ENCODE assay signal across 21 mouse cellular contexts in the genomic region with DNA sequence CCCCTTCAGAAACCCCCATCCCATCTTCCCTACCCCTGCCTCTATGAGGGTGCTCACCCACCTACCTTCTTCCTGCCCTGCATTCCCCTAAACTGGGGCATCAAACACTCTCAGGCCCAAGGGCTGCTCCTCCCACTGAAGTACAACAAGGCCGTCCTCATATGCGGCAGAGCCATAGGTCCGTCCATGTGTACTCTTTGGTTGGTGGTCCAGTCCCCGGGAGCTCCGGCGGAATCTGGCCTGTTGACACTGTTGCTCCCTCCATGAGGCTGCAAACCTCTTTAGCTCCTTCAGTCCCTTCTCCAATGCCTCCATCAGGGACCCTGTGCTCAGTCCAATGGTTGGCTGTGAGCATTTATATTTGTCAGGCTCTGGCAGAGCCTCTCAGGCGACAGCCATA.
DNase-seq lines count a peak whose midpoint lies in the region; ATAC-seq lines count a peak whose summit lies in the region.
"Had no signal": no experiment of that assay in that cellular context is flagged by ENCODE, and none has a peak within 500 bp of the region (broad histone marks: within the 10 kb centered on the region; RNA-seq: fewer than 3 reads in every experiment).

No protein-coding gene starts in this region.

- no peaks in the 10 kb centered on the region for H3K36me3 ChIP-seq in forebrain, embryonic 11.5 days (ENCODE audit: control insufficient read depth, insufficient read depth, low read length)
- H3K36me3 ChIP-seq in forebrain, embryonic 12.5 days (replicated peaks) = no peaks in the 10 kb centered on the region
- H3K36me3 ChIP-seq in heart, embryonic 10.5 days = no peaks in the 10 kb centered on the region
- H3K36me3 ChIP-seq in heart, embryonic 12.5 days = no peaks in the 10 kb centered on the region
- H3K36me3 ChIP-seq: G1E had no signal

- no peak overlapping the region for H3K4me2 ChIP-seq in forebrain, embryonic 11.5 days (ENCODE audit: low read depth, low read length, severe bottlenecking)
- no peak overlapping the region for H3K4me2 ChIP-seq in forebrain, embryonic 12.5 days
- H3K4me2 ChIP-seq in heart, embryonic 12.5 days = no peak overlapping the region

- no peak overlapping the region for H3K9ac ChIP-seq in forebrain, embryonic 11.5 days (ENCODE audit: low read length)
- H3K9ac ChIP-seq in forebrain, embryonic 12.5 days = no peak overlapping the region
- no peak overlapping the region for H3K9ac ChIP-seq in heart, embryonic 12.5 days

- no peaks in the 10 kb centered on the region for H3K27me3 ChIP-seq in forebrain, embryonic 11.5 days (ENCODE audit: control insufficient read depth, insufficient read depth, low read length)
- H3K27me3 ChIP-seq in forebrain, embryonic 12.5 days = no peaks in the 10 kb centered on the region
- H3K27me3 ChIP-seq in heart, embryonic 10.5 days (ENCODE audit: insufficient read depth, poor library complexity, severe bottlenecking) = no peaks in the 10 kb centered on the region
- no peaks in the 10 kb centered on the region for H3K27me3 ChIP-seq in heart, embryonic 12.5 days (replicated peaks)
- H3K27me3 ChIP-seq: CH12.LX, Patski had no signal

- no peak overlapping the region for H3K4me3 ChIP-seq in forebrain, embryonic 11.5 days (ENCODE audit: low read depth, low read length)
- no peak overlapping the region for H3K4me3 ChIP-seq in forebrain, embryonic 12.5 days (replicated peaks)
- no peak overlapping the region for H3K4me3 ChIP-seq in heart, embryonic 10.5 days
- no peak overlapping the region for H3K4me3 ChIP-seq in heart, embryonic 12.5 days

- DNase-seq in forebrain, embryonic 11.5 days (ENCODE audit: low spot score) = peak; percentile 42
- DNase-seq in heart, adult 11 months = peak; percentile 58
- DNase-seq in heart, adult 9 months (ENCODE audit: low spot score in 2 of 2) = no peak
- DNase-seq in heart, embryonic 10.5 days (ENCODE audit: low spot score) = no peak
- DNase-seq: adrenal gland, adult 2 months; adrenal gland, adult 8-10 months; adrenal gland, postnatal 10 days; adrenal gland, postnatal 14 days; adrenal gland, postnatal 25 days; adrenal gland, postnatal 36 days; B cell, adult 2 months; cerebellum, adult 11 months; cerebellum, adult 11-12 months; cerebellum, adult 18-20 months had no signal

- no peak overlapping the region for H3K27ac ChIP-seq in forebrain, embryonic 11.5 days (ENCODE audit: low read depth, low read length)
- H3K27ac ChIP-seq in forebrain, embryonic 12.5 days = no peak overlapping the region
- 0 out of 2 replicates have a peak overlapping the region, but pooled peaks have one; percentile 22 for H3K27ac ChIP-seq in heart, embryonic 10.5 days
- H3K27ac ChIP-seq in heart, embryonic 12.5 days (ENCODE audit: poor library complexity, severe bottlenecking) = no peak overlapping the region

- no peaks in the 10 kb centered on the region for H3K9me3 ChIP-seq in forebrain, embryonic 11.5 days (ENCODE audit: control insufficient read depth, low read length)
- no peaks in the 10 kb centered on the region for H3K9me3 ChIP-seq in forebrain, embryonic 12.5 days
- H3K9me3 ChIP-seq in heart, embryonic 10.5 days = no peaks in the 10 kb centered on the region
- H3K9me3 ChIP-seq in heart, embryonic 12.5 days (replicated peaks) = no peaks in the 10 kb centered on the region
- H3K9me3 ChIP-seq: G1E had no signal

- H3K4me1 ChIP-seq in forebrain, embryonic 11.5 days (replicated peaks; ENCODE audit: control insufficient read depth, insufficient read depth, low read length) = peaks cover 4% of the 10 kb centered on the region
- peaks cover 17% of the 10 kb centered on the region for H3K4me1 ChIP-seq in forebrain, embryonic 12.5 days
- H3K4me1 ChIP-seq in heart, embryonic 10.5 days = peaks cover 24% of the 10 kb centered on the region
- H3K4me1 ChIP-seq in heart, embryonic 12.5 days (replicated peaks) = peaks cover 24% of the 10 kb centered on the region

- 96% methylated on average over 7 of the region's 7 CpGs for WGBS in forebrain, embryonic 11.5 days
- WGBS in forebrain, embryonic 12.5 days = 90% methylated on average over 7 of the region's 7 CpGs
- 78% methylated on average over 7 of the region's 7 CpGs for WGBS in heart, embryonic 10.5 days
- WGBS in heart, embryonic 12.5 days = 79% methylated on average over 7 of the region's 7 CpGs

- ATAC-seq in forebrain, embryonic 11.5 days (replicated peaks; ENCODE audit: low FRiP score) = no peak
- ATAC-seq in forebrain, embryonic 12.5 days (ENCODE audit: low FRiP score) = no peak
- no peak for ATAC-seq in heart, embryonic 12.5 days (ENCODE audit: insufficient number of reproducible peaks, low FRiP score)
- ATAC-seq: activated CD4-positive, CD25-positive, alpha-beta regulatory T cell, adult 4 months; CD4-positive, CD25-positive, alpha-beta regulatory T cell, adult 4 months; Patski had no signal

Comparison
In these comparisons a context has a peak if more than half of its experiments do, and no peak if none do; other contexts are left out.
1. DNase-seq: peak in forebrain, embryonic 11.5 days (single experiment) and heart, adult 11 months (single experiment); none in heart, adult 9 months (0 of 2) and heart, embryonic 10.5 days (single experiment).